Mouse (Mus musculus) heart, adult 8-10 months (tissue): ENCODE results near the gene Zfp275. TPM values are rescaled to one million over a fixed set of nuclear protein-coding genes. Genes with fewer than 3 reads are reported as not detected.

Source experiments
- total RNA-seq, 4 experiments: library from RNA; stranded (reverse); gene quantifications; 2 replicates each; pipeline ENCODE4 v1.2.4; 2022

Gene Zfp275
- total RNA-seq, 4 experiments from 2014 or later: 6.1 to 7.5 (median 6.7) TPM

Other genes with a start within 250 kb of the Zfp275 start
- 1 to 10 TPM in 1 of 4 experiments, under 1 TPM in 2, not detected in 1; 0.25 to 2.1 (median 0.86) TPM for gene Xlr3a, start 245.5 kb upstream of the Zfp275 start, total RNA-seq
- not detected for gene Gm14685, start 225.6 kb upstream of the Zfp275 start, total RNA-seq
- not detected for gene Xlr5b, start 193.8 kb upstream of the Zfp275 start, total RNA-seq
- not detected for gene DXBay18, start 193.2 kb upstream of the Zfp275 start, total RNA-seq
- not detected for gene Spin2d, start 165.6 kb upstream of the Zfp275 start, total RNA-seq
- gene Xlr3b, start 150.4 kb upstream of the Zfp275 start, total RNA-seq: 1 to 10 TPM in 2 of 4 experiments, under 1 TPM in 2; 0.27 to 1.8 (median 1.2) TPM
- 1 to 10 TPM in 1 of 4 experiments, under 1 TPM in 1, not detected in 2; 0.17 to 1.5 TPM for gene Xlr4b, start 128.3 kb upstream of the Zfp275 start, total RNA-seq
- 1 to 10 TPM; 6.9 to 7.6 (median 7.3) TPM for gene F8a, start 114.3 kb upstream of the Zfp275 start, total RNA-seq
- gene Xlr4c, start 99.5 kb upstream of the Zfp275 start, total RNA-seq: not detected
- gene Xlr3c, start 77.2 kb upstream of the Zfp275 start, total RNA-seq: not detected
- gene Xlr5a, start 49.6 kb upstream of the Zfp275 start, total RNA-seq: not detected
- gene Xlr5c, start 49.6 kb upstream of the Zfp275 start, total RNA-seq: not detected
- not detected for gene Gm45015, start 5.8 kb upstream of the Zfp275 start, total RNA-seq
- not detected for gene Gm18336, start 56.1 kb downstream of the Zfp275 start, total RNA-seq
- gene Zfp92, start 68.5 kb downstream of the Zfp275 start, total RNA-seq: not detected
- not detected for gene Trex2, start 92.7 kb downstream of the Zfp275 start, total RNA-seq
- 1 to 10 TPM; 5.0 to 6.3 (median 5.4) TPM for gene Haus7, start 116.4 kb downstream of the Zfp275 start, total RNA-seq
- gene Bgn, start 141.0 kb downstream of the Zfp275 start, total RNA-seq: 100 to 1,000 TPM; 152 to 198 (median 182) TPM
- gene Atp2b3, start 160.5 kb downstream of the Zfp275 start, total RNA-seq: under 1 TPM; 0.16 to 0.53 (median 0.21) TPM